Mouse (Mus musculus) hindlimb bud, embryonic 11.5 days (tissue): ENCODE measurements around the gene Tbc1d2b.

Experiments
- DNase-seq: peaks from one replicate; pipeline ENCODE4 v3.0.0-alpha.2; 2012; ENCODE audit warnings: low read depth, low spot score; ENCODE audit errors: extremely low spot score

Gene Tbc1d2b

DNA sequence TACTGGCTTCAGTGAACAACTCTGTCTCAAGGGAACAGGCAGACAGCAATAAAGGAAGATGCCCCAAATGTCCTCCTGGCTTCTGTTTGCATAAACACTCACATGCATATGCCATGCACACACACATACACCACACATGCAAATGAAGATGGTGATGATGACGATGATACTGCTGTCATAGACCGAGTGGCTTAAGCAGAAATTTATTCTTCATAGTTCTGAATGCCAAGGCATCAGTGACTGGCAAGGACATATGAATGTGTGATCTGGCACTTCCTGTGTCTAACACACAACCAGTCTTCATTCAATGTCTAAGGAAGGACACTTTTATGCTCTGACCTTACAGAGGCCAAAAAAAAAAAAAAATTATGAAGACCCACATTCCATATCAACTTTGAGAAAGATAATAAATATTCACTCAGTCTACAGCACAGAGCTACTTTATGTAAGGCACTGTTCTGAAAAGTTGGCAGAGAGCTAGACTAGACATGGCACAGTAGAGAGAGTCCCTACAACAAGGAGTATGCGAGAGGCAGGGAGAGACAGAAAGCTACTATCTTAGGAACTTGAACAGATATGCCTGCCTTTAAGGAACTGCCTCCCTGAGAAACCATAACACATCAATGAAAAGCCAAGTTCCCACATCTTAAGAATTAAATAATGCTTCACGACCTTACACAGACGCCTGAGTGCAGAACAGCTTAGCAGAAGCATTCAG is 5.1 kb downstream of the Tbc1d2b start:
- DNase-seq: no peak

- DNase-seq: no peak
Measured at GRCm38 (mm10) chr9:90263340-90263679, 7.3 kb downstream of the Tbc1d2b start.

DNA sequence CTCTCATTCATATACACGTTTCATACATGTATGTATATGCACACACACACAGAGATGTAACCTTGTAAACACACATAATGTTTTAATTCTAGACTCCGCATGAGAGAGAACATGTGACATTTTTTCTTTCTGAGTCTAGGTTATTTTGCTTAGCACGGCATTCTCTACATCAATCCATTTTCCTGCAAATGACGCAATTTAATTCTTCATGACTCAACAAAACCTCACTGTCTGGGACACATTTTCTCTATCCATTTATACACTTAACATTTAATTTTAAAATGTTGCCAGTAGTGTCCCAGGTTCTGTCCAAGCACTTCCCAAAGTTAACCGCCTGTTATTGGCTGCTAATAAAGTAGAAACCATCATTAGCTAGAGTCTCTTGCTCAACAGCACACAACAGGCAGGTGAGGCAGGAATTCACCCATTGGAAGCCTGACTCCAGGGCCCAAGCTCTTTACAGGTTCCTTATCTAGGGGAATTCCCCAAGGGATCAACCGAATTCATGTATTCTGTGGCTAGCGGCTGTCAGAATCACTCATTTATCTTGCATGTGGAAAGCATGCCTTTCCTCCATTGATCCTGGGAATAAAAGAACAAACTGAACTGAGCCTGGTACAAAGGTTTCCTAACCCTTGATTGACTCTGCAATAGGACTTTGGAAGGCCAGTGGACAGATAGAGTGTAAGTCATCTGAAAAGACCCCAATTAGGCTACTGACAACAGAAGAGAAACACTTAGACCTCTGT is 7.8 kb downstream of the Tbc1d2b start:
- no peak for DNase-seq

- no peak for DNase-seq
Measured at GRCm38 (mm10) chr9:90262063-90262462, 8.5 kb downstream of the Tbc1d2b start.

- no peak for DNase-seq
Measured at GRCm38 (mm10) chr9:90260600-90261375, 9.8 kb downstream of the Tbc1d2b start.

- DNase-seq: no peak
Measured at GRCm38 (mm10) chr9:90260079-90260478, 10.5 kb downstream of the Tbc1d2b start.

DNA sequence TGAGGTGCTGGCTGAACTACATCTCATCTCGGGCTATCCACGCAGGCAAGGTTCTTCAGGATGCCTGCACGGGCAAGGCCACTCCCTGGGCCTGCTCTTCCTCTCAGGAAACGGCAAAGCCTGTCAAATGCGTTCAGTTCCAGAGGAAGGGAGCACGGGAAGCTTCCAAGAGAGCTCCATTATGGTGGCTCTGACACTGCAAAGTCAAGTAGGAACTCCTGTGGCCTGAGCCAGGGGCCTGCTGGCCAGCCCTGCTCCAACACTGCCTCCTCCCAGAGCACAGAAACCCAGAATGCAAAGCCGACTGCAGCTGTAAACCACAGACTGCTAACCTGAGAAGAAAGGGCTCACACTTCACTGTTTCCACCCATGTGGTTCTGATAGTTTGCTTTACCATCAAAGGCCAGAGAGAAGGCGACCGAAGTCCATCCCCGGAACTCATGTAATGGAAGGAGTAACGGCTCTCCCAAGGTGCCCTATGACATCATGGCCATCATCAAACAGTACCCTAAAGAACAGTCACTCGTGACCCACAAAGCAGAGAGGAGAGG is 11.1 kb downstream of the Tbc1d2b start:
- no peak for DNase-seq

- DNase-seq: no peak
Measured at GRCm38 (mm10) chr9:90257754-90258531, 12.7 kb downstream of the Tbc1d2b start.

GRCm38 (mm10) chr9:90257220-90257619 is 13.4 kb downstream of the Tbc1d2b start:
- DNase-seq: no peak

DNA sequence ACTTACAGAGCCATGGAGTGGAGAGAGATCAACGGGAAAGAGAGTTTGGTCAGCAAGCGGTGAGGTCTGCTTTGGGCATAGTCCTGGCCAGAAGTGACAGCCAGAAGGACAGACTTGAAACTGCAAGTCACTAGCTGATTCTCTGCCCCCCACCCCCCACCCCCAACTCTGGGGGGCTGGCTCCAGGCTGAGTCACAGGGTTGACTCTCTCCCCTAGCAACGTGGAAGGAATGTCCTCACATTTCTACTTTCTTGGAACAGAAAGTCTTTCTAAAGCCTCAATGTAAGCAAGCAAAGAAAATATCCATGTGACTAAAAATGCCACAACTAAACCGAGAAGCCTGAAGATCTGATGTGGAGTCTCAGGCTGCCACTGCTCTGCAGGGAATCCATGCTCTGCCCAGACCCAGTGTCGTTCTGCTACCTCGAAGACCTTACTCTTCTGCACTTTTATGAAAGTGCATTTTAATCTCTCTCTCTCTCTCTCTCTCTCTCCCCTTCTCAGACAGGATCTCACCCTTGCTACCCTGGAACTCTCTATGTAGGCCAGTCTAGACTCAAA is 14.7 kb downstream of the Tbc1d2b start:
- DNase-seq: no peak

- no peak for DNase-seq
Measured at GRCm38 (mm10) chr9:90253181-90253580, 17.4 kb downstream of the Tbc1d2b start.

DNA sequence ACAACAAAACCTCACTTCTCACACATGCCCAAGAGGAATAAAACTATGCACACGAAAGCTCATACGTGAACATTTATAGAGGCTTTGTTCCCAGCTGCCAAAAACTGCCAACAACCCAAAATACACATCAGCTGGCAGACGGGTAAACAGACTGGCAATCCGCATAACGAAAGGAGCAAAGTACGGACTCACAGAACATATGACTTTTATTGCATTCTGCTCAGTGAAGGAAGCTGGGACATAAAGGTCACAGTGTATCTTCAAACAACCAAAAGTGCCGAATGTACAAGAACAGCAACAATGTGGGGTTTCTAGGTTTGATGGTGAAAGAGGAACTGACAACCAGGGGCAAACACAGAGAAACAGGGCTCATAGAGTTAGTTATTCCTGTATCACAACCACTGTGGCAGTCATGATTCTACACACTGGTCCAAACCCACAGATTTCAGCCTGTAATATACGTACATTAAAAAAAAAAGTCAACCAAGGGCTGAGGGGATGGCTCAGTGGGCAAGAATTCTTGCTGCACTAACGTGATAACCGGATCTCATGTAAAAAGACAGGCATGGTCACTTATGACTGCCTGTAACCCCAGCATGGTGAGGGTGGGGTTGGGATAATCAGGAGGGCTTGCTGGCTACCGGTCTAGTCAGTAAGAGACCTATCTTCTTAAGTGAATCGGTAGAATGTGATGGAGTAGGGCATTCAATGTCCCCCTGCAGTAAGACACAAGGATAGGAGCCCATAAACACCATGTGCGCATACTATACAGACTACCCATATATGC is 19.4 kb downstream of the Tbc1d2b start:
- no peak for DNase-seq

- DNase-seq: no peak
Measured at GRCm38 (mm10) chr9:90250141-90250775, 20.3 kb downstream of the Tbc1d2b start.

GRCm38 (mm10) chr9:90249036-90249435 is 21.6 kb downstream of the Tbc1d2b start:
- DNase-seq: no peak

DNA sequence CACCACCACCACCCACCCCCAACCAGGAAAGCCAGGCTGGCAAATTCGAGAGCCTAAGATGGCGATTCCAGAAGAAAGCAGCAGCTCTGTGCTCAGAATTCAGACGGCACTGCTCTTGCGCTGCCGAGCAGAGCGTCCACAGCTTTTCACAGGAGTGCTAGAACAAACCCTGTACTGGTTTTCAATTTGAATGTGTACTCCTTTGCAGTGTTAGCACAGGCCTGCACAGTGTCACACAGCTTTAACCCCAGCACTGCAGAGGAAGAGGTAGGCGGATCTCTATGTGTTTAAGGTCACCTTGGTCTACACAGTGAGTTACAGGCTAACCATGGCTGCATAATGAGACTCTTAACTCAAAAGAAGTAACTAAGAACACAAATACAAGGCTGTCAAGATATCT is 22.3 kb downstream of the Tbc1d2b start:
- DNase-seq: no peak

- no peak for DNase-seq
Measured at GRCm38 (mm10) chr9:90247316-90247715, 23.3 kb downstream of the Tbc1d2b start.

- no peak for DNase-seq
Measured at GRCm38 (mm10) chr9:90245781-90246180, 24.8 kb downstream of the Tbc1d2b start.

DNA sequence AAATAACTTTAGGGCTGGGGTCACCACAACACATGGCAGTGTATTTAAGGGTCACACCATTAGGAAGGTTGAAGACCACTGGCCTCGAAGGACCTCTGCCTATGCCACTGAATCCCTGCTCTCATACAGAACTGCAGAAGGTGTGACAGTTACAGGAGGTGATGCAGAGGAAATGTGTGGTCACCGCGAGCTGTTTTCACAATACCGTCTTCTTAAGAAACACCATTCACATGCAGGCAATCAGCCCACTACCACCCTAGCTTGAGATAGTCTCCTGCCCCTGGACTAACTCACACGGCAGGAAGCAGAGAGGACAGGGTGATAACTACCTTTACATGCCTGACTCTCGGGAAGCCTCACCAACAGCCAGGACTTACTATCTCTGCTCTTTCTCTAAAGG is 25.4 kb downstream of the Tbc1d2b start:
- no peak for DNase-seq
